Mouse (Mus musculus): ENCODE data around the gene Slc25a3. TPM values are rescaled to one million over a fixed set of nuclear protein-coding genes. Genes with fewer than 3 reads are reported as not detected.

Gene Slc25a3
- total and polyA plus RNA-seq, 3 experiments = 368 to 868 (median 497) TPM

GRCm38 (mm10) chr10:91080540-91080939, 43.3 kb downstream of the Slc25a3 start:
- Histone ChIP-seq H3K27me3 (ENCODE audit: control insufficient read depth in 1 of 2, insufficient read depth in 2 of 2, low read length in 2 of 2) (no peaks in the 10 kb centered on the region), H3K9me3 (replicated peaks; ENCODE audit: insufficient read depth, low read length) (no peaks in the 10 kb centered on the region), H3K27ac (ENCODE audit: control insufficient read depth, low read depth, low read length) (no peak overlapping the region), H3K36me3 (ENCODE audit: control insufficient read depth in 1 of 2, insufficient read depth in 2 of 2, low read length in 2 of 2) (peaks cover 2 to 3% of the 10 kb centered on the region in 2 experiments; a peak in 3 of 4 replicates), H3K4me3 (ENCODE audit: control insufficient read depth in 1 of 2, insufficient read depth in 1 of 2, low read depth in 2 of 2, low read length in 2 of 2) (no peak overlapping the region), H3K79me2 (ENCODE audit: control insufficient read depth, insufficient read depth, low read length, poor library complexity) (peaks cover 4% of the 10 kb centered on the region), H3K4me1 (ENCODE audit: control insufficient read depth in 1 of 2, insufficient read depth in 2 of 2, low read length in 2 of 2) (peaks cover 3 to 4% of the 10 kb centered on the region in 2 experiments; a peak in 1 of 4 replicates), H3K9ac (ENCODE audit: control insufficient read depth, low read depth, low read length, poor library complexity, severe bottlenecking) (no peak overlapping the region)
- TF ChIP-seq MAX (IDR thresholded peaks at IDR 0.05; ENCODE audit: low read length) (no peak), MYB (IDR thresholded peaks at IDR 0.05; ENCODE audit: low read depth, low read length) (no peak), ETS1 (IDR thresholded peaks at IDR 0.05; ENCODE audit: low read depth, low read length) (no peak), ZKSCAN1 (IDR thresholded peaks at IDR 0.05; ENCODE audit: low read depth, low read length) (no peak), CHD1 (IDR thresholded peaks at IDR 0.05; ENCODE audit: low read depth, low read length) (no peak), POLR2AphosphoS5 (IDR thresholded peaks at IDR 0.05; ENCODE audit: borderline replicate concordance, low read depth, low read length) (no peak), ZNF384 (IDR thresholded peaks at IDR 0.05; ENCODE audit: low read depth, low read length) (no peak), ZC3H11A (IDR thresholded peaks at IDR 0.05; ENCODE audit: low read depth, low read length) (no peak), GABPA (IDR thresholded peaks at IDR 0.05; ENCODE audit: low read depth, low read length) (no peak), BHLHE40 (IDR thresholded peaks at IDR 0.05; ENCODE audit: borderline replicate concordance, low read depth, low read length) (no peak), MYC (IDR thresholded peaks at IDR 0.05; ENCODE audit: low read depth, low read length) (no peak), TCF12 (IDR thresholded peaks at IDR 0.05; ENCODE audit: low read depth, low read length) (no peak), KAT2A (conservative IDR thresholded peaks at IDR 0.05; ENCODE audit: low read depth, low read length) (no peak), MAZ (IDR thresholded peaks at IDR 0.05; ENCODE audit: low read depth, low read length) (no peak), CHD2 (IDR thresholded peaks at IDR 0.05; ENCODE audit: low read length) (no peak), MXI1 (IDR thresholded peaks at IDR 0.05; ENCODE audit: low read depth, low read length) (no peak)
- DNase-seq (ENCODE audit: low read depth, low spot score) = no peak

GRCm38 (mm10) chr10:91076667-91077066, 47.2 kb downstream of the Slc25a3 start:
- Histone ChIP-seq H3K36me3 (ENCODE audit: control insufficient read depth in 1 of 2, insufficient read depth in 2 of 2, low read length in 2 of 2) (peaks cover 3% of the 10 kb centered on the region in 2 experiments), H3K9me3 (replicated peaks; ENCODE audit: insufficient read depth, low read length) (no peaks in the 10 kb centered on the region), H3K4me1 (ENCODE audit: control insufficient read depth in 1 of 2, insufficient read depth in 2 of 2, low read length in 2 of 2) (peaks cover 3 to 4% of the 10 kb centered on the region in 2 experiments; a peak in 1 of 4 replicates), H3K9ac (ENCODE audit: control insufficient read depth, low read depth, low read length, poor library complexity, severe bottlenecking) (no peak overlapping the region), H3K79me2 (ENCODE audit: control insufficient read depth, insufficient read depth, low read length, poor library complexity) (no peaks in the 10 kb centered on the region; the same call in 1 of the 2 replicates), H3K27ac (ENCODE audit: control insufficient read depth, low read depth, low read length) (no peak overlapping the region), H3K4me3 (ENCODE audit: control insufficient read depth in 1 of 2, insufficient read depth in 1 of 2, low read depth in 2 of 2, low read length in 2 of 2) (no peak overlapping the region), H3K27me3 (ENCODE audit: control insufficient read depth in 1 of 2, insufficient read depth in 2 of 2, low read length in 2 of 2) (no peaks in the 10 kb centered on the region)
- TF ChIP-seq HCFC1 (IDR thresholded peaks at IDR 0.05; ENCODE audit: low read depth, low read length) (no peak), POLR2AphosphoS5 (IDR thresholded peaks at IDR 0.05; ENCODE audit: borderline replicate concordance, low read depth, low read length) (no peak), TCF12 (IDR thresholded peaks at IDR 0.05; ENCODE audit: low read depth, low read length) (no peak), JUND (IDR thresholded peaks at IDR 0.05; ENCODE audit: low read depth, low read length) (no peak), CTCF (IDR thresholded peaks at IDR 0.05 in 2 of 3, conservative IDR thresholded peaks at IDR 0.05 in 1 of 3; ENCODE audit: control insufficient read depth in 1 of 3, insufficient read depth in 1 of 3, low read depth in 2 of 3, low read length in 3 of 3, poor library complexity in 1 of 3, severe bottlenecking in 1 of 3) (no peak), ZNF384 (IDR thresholded peaks at IDR 0.05; ENCODE audit: low read depth, low read length) (no peak), NRF1 (IDR thresholded peaks at IDR 0.05; ENCODE audit: insufficient read depth, low read depth, low read length, poor library complexity, severe bottlenecking) (no peak), RCOR1 (IDR thresholded peaks at IDR 0.05; ENCODE audit: low read depth, low read length) (no peak), MAX (IDR thresholded peaks at IDR 0.05; ENCODE audit: low read length) (no peak), RAD21 (IDR thresholded peaks at IDR 0.05; ENCODE audit: low read depth, low read length) (no peak), ZC3H11A (IDR thresholded peaks at IDR 0.05; ENCODE audit: low read depth, low read length) (no peak), CHD1 (IDR thresholded peaks at IDR 0.05; ENCODE audit: low read depth, low read length) (no peak), SMC3 (IDR thresholded peaks at IDR 0.05; ENCODE audit: low read depth, low read length) (no peak), POLR2AphosphoS2 (IDR thresholded peaks at IDR 0.05; ENCODE audit: low read length) (no peak), UBTF (IDR thresholded peaks at IDR 0.05; ENCODE audit: borderline replicate concordance, insufficient read depth, low read depth, low read length) (no peak)
- peak; percentile 48 for DNase-seq (ENCODE audit: low read depth, low spot score)

All from MEL (cell line).